Mouse (Mus musculus) kidney, embryonic 14.5 days (tissue): ENCODE data around the gene Lonp2. TPM values are rescaled to one million over a fixed set of nuclear protein-coding genes. Genes with fewer than 3 reads are reported as not detected.

Experiments used
- ATAC-seq: fragments of 200-750 bp; cut with Nextera tagmentation; 2 replicates; pipeline ENCODE4 v1.8.0; 2017; ENCODE audit warnings: moderate number of reproducible peaks, mild to moderate bottlenecking, moderate TSS enrichment, moderate library complexity; ENCODE audit not compliant: low FRiP score, low TSS enrichment
- H3K27ac ChIP-seq: fragments of 300-500 bp; sonication (generic); 2 replicates; pipeline ENCODE4 v1.5.1; 2014; ENCODE audit warnings: low read depth, mild to moderate bottlenecking, low read length, moderate library complexity, mixed read lengths
- H3K27me3 ChIP-seq: fragments of 300-500 bp; sonication (generic); 2 replicates; pipeline ENCODE4 v1.6.1; 2014; ENCODE audit warnings: mild to moderate bottlenecking, low read length; ENCODE audit not compliant: control insufficient read depth, insufficient read depth
- H3K36me3 ChIP-seq: fragments of 300-500 bp; sonication (generic); 2 replicates; pipeline ENCODE4 v1.6.1; 2014; ENCODE audit warnings: low read length, mixed read lengths; ENCODE audit not compliant: control insufficient read depth, insufficient read depth
- H3K4me1 ChIP-seq: fragments of 300-500 bp; sonication (generic); 2 replicates; pipeline ENCODE4 v1.6.1; 2014; ENCODE audit warnings: low read length, mixed read lengths; ENCODE audit not compliant: control insufficient read depth, insufficient read depth
- H3K4me2 ChIP-seq: fragments of 300-500 bp; sonication (generic); replicated peaks from 2 replicates; pipeline ENCODE4 v1.6.1; 2014; ENCODE audit warnings: low read depth, mild to moderate bottlenecking, low read length
- H3K4me3 ChIP-seq: fragments of 300-500 bp; sonication (generic); 2 replicates; pipeline ENCODE4 v1.5.1; 2014; ENCODE audit warnings: mild to moderate bottlenecking, low read length
- H3K9ac ChIP-seq: fragments of 300-500 bp; sonication (generic); 2 replicates; pipeline ENCODE4 v1.6.1; 2014; ENCODE audit warnings: low read depth, mild to moderate bottlenecking, low read length, moderate library complexity
- H3K9me3 ChIP-seq: fragments of 300-500 bp; sonication (generic); 2 replicates; pipeline ENCODE4 v1.6.1; 2016; ENCODE audit warnings: low read length; ENCODE audit not compliant: control insufficient read depth
- WGBS: fragments of 180-500 bp; shearing (Covaris S2); extraction: QIAGEN DNeasy Blood & Tissue Kit; methylation state at CpG from one replicate; pipeline ENCODE4 v1.1.7; 2014; 5-methylcytosine and 5-hydroxymethylcytosine counted together
- polyA plus RNA-seq: library from polyadenylated mRNA; unstranded; fragments of >200 nt; fragmentation: Nextera tagmentation; extraction: Ambion mirVana; gene quantifications from 2 replicates; pipeline ENCODE4 v1.2.1, GENCODE M21; 2014

The Lonp2 gene
- polyA plus RNA-seq, 1 experiment from 2014 or later: 54.8 TPM

DNA sequence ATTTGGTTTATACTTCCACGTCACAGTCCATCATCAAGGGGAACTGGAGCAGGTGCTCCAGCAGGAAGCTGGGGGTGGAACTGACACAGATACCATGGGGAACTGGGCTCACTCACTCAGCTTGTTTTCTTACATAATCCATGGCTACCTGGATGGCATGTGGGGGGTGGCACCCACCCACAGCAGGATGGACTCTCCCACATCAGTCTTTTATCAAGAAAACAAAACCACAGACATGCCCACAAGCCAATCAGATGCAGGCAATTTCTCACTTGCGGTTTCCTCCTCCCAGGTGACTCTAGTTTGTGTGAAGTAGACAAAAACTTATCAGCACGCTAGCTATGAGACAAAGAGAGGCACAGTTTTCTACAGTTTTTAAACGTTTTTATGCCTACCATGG is 84.0 kb downstream of the Lonp2 start:
- Histone ChIP-seq H3K9me3 (no peaks in the 10 kb centered on the region), H3K9ac (no peak overlapping the region), H3K36me3 (peaks cover 6% of the 10 kb centered on the region; the same call in 1 of the 2 replicates), H3K4me2 (no peak overlapping the region), H3K27me3 (no peaks in the 10 kb centered on the region), H3K4me1 (no peaks in the 10 kb centered on the region), H3K27ac (no peak overlapping the region), H3K4me3 (no peak overlapping the region)
- ATAC-seq: no peak
- 69% methylated on average over 4 of the region's 4 CpGs for WGBS

DNA sequence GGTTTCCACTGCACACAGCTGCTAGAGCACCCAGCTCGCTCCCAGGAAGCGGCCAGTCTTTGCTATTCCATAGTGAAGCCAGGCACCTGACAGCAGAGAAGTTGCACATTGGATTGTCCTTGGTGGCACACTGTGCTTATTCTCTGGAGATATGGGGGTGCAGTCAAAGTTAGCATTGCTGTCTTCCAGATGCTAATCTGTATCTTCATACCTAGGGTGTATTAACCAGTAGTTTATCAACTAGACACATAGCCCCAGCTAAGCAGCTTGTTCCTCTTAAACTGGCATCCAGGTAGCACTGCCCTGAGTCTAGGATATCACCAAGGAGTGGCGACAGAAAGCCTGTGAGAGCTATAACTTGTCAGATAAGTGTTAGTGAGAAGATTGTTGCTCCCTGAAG is 88.8 kb downstream of the Lonp2 start:
- H3K36me3 ChIP-seq: peaks cover 21% of the 10 kb centered on the region
- H3K9ac ChIP-seq: no peak overlapping the region
- 89% methylated on average over 3 of the region's 3 CpGs for WGBS
- no peak overlapping the region for H3K4me2 ChIP-seq
- no peaks in the 10 kb centered on the region for H3K27me3 ChIP-seq
- H3K4me1 ChIP-seq: no peaks in the 10 kb centered on the region
- no peak overlapping the region for H3K27ac ChIP-seq
- no peak for ATAC-seq
- H3K4me3 ChIP-seq: no peak overlapping the region
- H3K9me3 ChIP-seq: no peaks in the 10 kb centered on the region

DNA sequence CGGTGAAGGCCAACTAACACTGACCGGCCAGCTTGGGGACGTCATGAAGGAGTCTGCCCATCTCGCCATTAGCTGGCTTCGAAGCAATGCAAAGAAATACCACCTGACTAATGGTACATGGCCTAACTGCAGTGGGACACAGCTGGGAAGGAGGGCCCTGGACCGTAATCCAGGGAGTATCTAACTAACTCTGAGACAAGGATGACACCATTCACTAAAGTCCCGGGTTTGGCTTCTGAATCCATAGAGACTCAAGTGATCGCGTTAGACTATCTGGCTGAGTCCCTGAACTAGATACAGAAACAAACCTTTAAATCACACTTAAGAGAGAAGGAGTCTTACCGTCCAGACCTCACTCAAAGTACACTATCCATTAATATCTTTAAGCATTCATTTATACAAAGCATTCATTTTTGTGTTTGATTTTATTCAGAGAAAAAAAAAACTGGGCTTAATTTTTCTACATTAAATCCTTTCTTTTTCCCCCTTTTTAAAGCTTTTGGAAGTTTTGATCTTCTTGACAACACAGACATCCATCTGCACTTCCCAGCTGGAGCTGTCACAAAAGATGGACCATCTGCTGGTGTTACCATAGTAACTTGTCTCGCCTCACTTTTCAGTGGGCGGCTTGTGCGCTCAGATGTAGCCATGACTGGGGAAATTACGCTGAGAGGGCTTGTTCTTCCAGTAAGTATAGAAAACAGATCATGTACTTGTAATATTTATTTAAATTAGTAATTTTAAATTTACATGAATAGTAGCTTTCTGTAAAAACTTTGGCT is 89.8 kb downstream of the Lonp2 start:
- H3K36me3 ChIP-seq: peaks cover 22% of the 10 kb centered on the region
- 67% methylated on average over 14 of the region's 14 CpGs for WGBS
- no peak for ATAC-seq

DNA sequence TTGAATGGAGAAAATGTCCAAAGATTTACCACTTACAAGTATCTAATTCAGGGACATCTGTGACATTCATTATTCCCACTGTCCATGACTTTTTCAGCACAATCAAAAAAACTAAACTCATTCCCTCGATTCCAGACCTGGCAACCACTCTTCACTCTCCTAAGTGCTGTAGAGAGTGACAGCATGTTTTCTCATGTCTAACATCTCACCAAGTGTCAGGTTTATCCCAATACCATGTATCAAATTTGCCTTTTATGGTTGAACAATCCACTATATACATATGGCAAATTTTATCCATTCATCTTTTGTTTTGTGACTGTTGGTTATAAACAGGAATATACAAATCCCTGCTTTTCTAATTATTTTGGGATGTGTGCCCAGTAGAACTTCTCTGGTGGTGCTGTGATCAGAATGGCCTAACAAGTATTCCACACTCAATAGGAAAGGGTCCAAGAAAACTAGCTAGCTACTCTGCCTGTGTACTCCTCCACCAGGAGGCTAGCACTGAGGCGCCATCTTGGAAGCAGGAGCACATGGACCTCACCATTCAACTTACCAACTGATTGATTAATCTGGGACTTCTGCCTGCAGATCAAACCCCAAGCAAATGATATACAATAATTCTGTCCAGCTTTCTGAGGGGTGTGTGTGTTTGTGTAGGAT is 94.6 kb downstream of the Lonp2 start:
- Histone ChIP-seq H3K4me3 (no peak overlapping the region), H3K27ac (no peak overlapping the region), H3K4me2 (no peak overlapping the region), H3K9ac (no peak overlapping the region), H3K36me3 (peaks cover 37% of the 10 kb centered on the region), H3K4me1 (no peaks in the 10 kb centered on the region), H3K27me3 (no peaks in the 10 kb centered on the region), H3K9me3 (no peaks in the 10 kb centered on the region)
- WGBS: 88% methylated on average over 2 of the region's 2 CpGs
- ATAC-seq: no peak

More for the DNA sequence above, 89.8 kb downstream of the Lonp2 start:
- Histone ChIP-seq H3K9me3 (no peaks in the 10 kb centered on the region), H3K27me3 (no peaks in the 10 kb centered on the region), H3K4me2 (no peak overlapping the region), H3K27ac (no peak overlapping the region), H3K4me3 (no peak overlapping the region), H3K9ac (no peak overlapping the region), H3K4me1 (no peaks in the 10 kb centered on the region)

DNA sequence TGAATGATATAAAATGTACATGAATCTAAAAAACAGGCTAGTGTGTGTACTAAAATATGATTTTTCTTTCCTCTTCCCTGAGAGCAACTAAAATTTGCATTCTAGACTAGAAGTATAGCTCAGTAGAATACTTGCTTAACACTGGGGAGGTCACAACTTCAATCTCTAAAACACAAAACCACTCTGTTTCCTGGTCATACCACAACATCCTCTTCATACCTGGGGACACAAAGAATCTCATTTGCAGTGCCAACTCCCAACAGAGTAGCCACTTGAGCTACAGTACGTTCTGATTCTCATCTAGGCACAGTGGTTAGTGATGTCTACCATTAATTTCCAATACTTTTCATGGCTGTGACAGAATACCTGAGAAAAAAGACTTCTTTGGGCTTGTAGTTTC is 95.5 kb downstream of the Lonp2 start:
- H3K27ac ChIP-seq: no peak overlapping the region
- peaks cover 39% of the 10 kb centered on the region for H3K36me3 ChIP-seq
- no peaks in the 10 kb centered on the region for H3K9me3 ChIP-seq
- H3K9ac ChIP-seq: no peak overlapping the region
- no peak overlapping the region for H3K4me2 ChIP-seq
- 97% methylated on average over 1 of the region's 1 CpGs for WGBS
- no peak overlapping the region for H3K4me3 ChIP-seq
- no peak for ATAC-seq
- no peaks in the 10 kb centered on the region for H3K4me1 ChIP-seq
- H3K27me3 ChIP-seq: no peaks in the 10 kb centered on the region

GRCm38 (mm10) chr8:86720756-86721459 is 97.1 kb downstream of the Lonp2 start:
- WGBS: 93% methylated on average over 6 of the region's 6 CpGs
- Histone ChIP-seq H3K4me1 (no peaks in the 10 kb centered on the region), H3K36me3 (peaks cover 33% of the 10 kb centered on the region), H3K9ac (no peak overlapping the region), H3K9me3 (no peaks in the 10 kb centered on the region), H3K4me3 (no peak overlapping the region), H3K27ac (no peak overlapping the region), H3K4me2 (no peak overlapping the region), H3K27me3 (no peaks in the 10 kb centered on the region)
- ATAC-seq: no peak

GRCm38 (mm10) chr8:86721490-86721889 is 97.6 kb downstream of the Lonp2 start:
- no peak for ATAC-seq
- no peak overlapping the region for H3K4me3 ChIP-seq
- H3K27ac ChIP-seq: no peak overlapping the region
- H3K4me1 ChIP-seq: no peaks in the 10 kb centered on the region
- peaks cover 33% of the 10 kb centered on the region for H3K36me3 ChIP-seq
- H3K27me3 ChIP-seq: no peaks in the 10 kb centered on the region
- H3K9ac ChIP-seq: no peak overlapping the region
- no peaks in the 10 kb centered on the region for H3K9me3 ChIP-seq
- H3K4me2 ChIP-seq: no peak overlapping the region
- WGBS: 93% methylated on average over 2 of the region's 2 CpGs

DNA sequence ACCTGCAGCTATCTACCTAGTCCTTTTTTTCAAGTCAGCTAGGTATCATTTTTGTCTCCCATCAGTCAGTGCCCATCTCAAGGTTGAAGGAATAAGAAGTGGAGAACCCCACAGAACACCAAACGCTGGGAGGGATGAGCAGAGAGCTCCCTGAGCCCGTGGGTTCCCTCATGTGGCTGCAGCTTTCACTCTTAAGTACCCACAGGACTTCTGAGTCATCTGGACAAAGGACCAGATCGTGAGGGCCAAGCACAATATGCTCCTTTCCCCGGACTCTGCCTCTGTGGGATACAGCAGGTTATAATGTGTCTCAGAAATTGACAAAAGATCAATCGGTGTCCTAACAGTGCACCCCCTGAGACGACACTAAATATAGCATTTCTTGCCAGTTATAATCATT is 103.1 kb downstream of the Lonp2 start:
- peaks cover 10% of the 10 kb centered on the region; the same call in 1 of the 2 replicates for H3K4me1 ChIP-seq
- WGBS: 82% methylated on average over 6 of the region's 6 CpGs
- no peak overlapping the region for H3K9ac ChIP-seq
- H3K9me3 ChIP-seq: no peaks in the 10 kb centered on the region
- H3K36me3 ChIP-seq: peaks cover 15% of the 10 kb centered on the region; the same call in 1 of the 2 replicates
- no peak overlapping the region for H3K4me2 ChIP-seq
- H3K4me3 ChIP-seq: no peak overlapping the region
- H3K27ac ChIP-seq: no peak overlapping the region
- ATAC-seq: no peak
- no peaks in the 10 kb centered on the region for H3K27me3 ChIP-seq
